In the genomic region with DNA sequence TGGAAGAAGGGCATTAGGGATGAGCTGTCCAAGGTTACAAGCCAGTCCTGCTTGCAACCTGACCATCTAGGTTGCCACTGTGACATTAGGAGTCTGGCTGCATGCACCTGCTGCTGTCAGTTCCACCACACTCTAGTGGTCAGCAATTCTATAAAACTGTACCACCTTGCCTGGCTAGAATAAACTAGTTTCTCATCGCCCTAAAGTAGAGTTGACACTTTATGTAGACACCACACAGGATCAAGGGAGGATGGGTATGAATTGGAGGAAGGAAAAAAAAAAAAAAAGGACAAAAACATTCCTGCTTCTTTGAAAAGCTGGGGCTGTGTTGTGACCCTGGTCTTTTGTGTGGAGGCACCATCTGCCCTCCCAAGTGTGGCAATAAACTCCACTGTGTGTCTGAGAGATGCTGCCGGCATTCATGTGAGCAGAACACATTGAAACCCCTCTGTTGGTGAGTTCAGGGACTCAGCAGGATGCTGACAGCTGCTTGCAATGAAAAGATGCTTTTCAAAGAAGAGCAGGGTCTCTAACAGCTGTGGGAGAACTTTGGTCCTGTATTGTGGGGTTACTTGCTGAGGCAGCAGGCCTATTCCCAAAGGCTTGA, we compare ENCODE assay signal across 13 mouse cellular contexts. TPM values are rescaled to one million over a fixed set of nuclear protein-coding genes. Genes with fewer than 3 reads are reported as not detected.
A peak's percentile ranks its signal among the peaks of the same experiment; 100 is the strongest.
DNase-seq lines count a peak whose midpoint lies in the region; ATAC-seq and TF ChIP-seq lines count a peak whose summit lies in the region.
"Had no signal": no experiment of that assay in that cellular context is flagged by ENCODE, and none has a peak within 500 bp of the region (broad histone marks: within the 10 kb centered on the region; RNA-seq: fewer than 3 reads in every experiment).

No protein-coding gene starts in this region.

- DNase-seq in forebrain, embryonic 10.5 days (ENCODE audit: extremely low spot score, low spot score) = peak; percentile 45
- DNase-seq in embryo, embryonic 10 days (ENCODE audit: low spot score) = peak; percentile 80
- DNase-seq in heart, embryonic 10.5 days (ENCODE audit: low spot score) = no peak
- DNase-seq in spleen, adult 18-20 months = no peak
- DNase-seq in cerebellum, postnatal 14 days = no peak
- DNase-seq: left cerebral cortex, postnatal 4 days; lung, postnatal 10 days; right cerebral cortex, postnatal 4 days had no signal

- no peak overlapping the region for H3K4me3 ChIP-seq in forebrain, embryonic 10.5 days
- H3K4me3 ChIP-seq in forebrain, embryonic 15.5 days = no peak overlapping the region
- no peak overlapping the region for H3K4me3 ChIP-seq in liver, embryonic 12.5 days
- H3K4me3 ChIP-seq in myocyte = no peak overlapping the region
- H3K4me3 ChIP-seq in heart, embryonic 10.5 days = no peak overlapping the region
- H3K4me3 ChIP-seq: embryonic facial prominence, embryonic 12.5 days had no signal

- H3K9me3 ChIP-seq in forebrain, embryonic 10.5 days = no peaks in the 10 kb centered on the region
- H3K9me3 ChIP-seq in forebrain, embryonic 15.5 days = no peaks in the 10 kb centered on the region
- no peaks in the 10 kb centered on the region for H3K9me3 ChIP-seq in liver, embryonic 12.5 days (replicated peaks)
- H3K9me3 ChIP-seq in heart, embryonic 10.5 days = no peaks in the 10 kb centered on the region
- H3K9me3 ChIP-seq: embryonic facial prominence, embryonic 12.5 days had no signal

- 0 out of 2 replicates have a peak, but pooled peaks cover 3% of the 10 kb centered on the region for H3K27me3 ChIP-seq in forebrain, embryonic 10.5 days (ENCODE audit: poor library complexity, severe bottlenecking)
- no peaks in the 10 kb centered on the region for H3K27me3 ChIP-seq in forebrain, embryonic 15.5 days
- H3K27me3 ChIP-seq in liver, embryonic 12.5 days (replicated peaks) = 0 out of 2 replicates have a peak, but pooled peaks cover 7% of the 10 kb centered on the region
- no peaks in the 10 kb centered on the region for H3K27me3 ChIP-seq in myocyte (ENCODE audit: control insufficient read depth, insufficient read depth, insufficient read length)
- H3K27me3 ChIP-seq in heart, embryonic 10.5 days (ENCODE audit: insufficient read depth, poor library complexity, severe bottlenecking) = no peaks in the 10 kb centered on the region
- H3K27me3 ChIP-seq: embryonic facial prominence, embryonic 12.5 days had no signal

- no peak overlapping the region for H3K4me2 ChIP-seq in forebrain, embryonic 15.5 days (replicated peaks)
- H3K4me2 ChIP-seq in liver, embryonic 12.5 days = peak overlapping the region; percentile 6; the same call in 1 of the 2 replicates
- no peak overlapping the region for H3K4me2 ChIP-seq in myocyte (ENCODE audit: low read depth)
- H3K4me2 ChIP-seq: embryonic facial prominence, embryonic 12.5 days had no signal

- no peaks in the 10 kb centered on the region for H3K36me3 ChIP-seq in forebrain, embryonic 10.5 days (replicated peaks)
- no peaks in the 10 kb centered on the region for H3K36me3 ChIP-seq in forebrain, embryonic 15.5 days
- H3K36me3 ChIP-seq in liver, embryonic 12.5 days = no peaks in the 10 kb centered on the region
- no peaks in the 10 kb centered on the region for H3K36me3 ChIP-seq in myocyte (ENCODE audit: control insufficient read depth, insufficient read depth)
- H3K36me3 ChIP-seq in heart, embryonic 10.5 days = no peaks in the 10 kb centered on the region
- H3K36me3 ChIP-seq: embryonic facial prominence, embryonic 12.5 days had no signal

- peak overlapping the region; percentile 72 for H3K27ac ChIP-seq in forebrain, embryonic 10.5 days
- no peak overlapping the region for H3K27ac ChIP-seq in forebrain, embryonic 15.5 days (replicated peaks)
- peak overlapping the region; percentile 72 for H3K27ac ChIP-seq in liver, embryonic 12.5 days
- H3K27ac ChIP-seq in heart, embryonic 10.5 days = no peak overlapping the region
- H3K27ac ChIP-seq: embryonic facial prominence, embryonic 12.5 days; stomach, postnatal 0 days had no signal

- WGBS in forebrain, embryonic 10.5 days = 42% methylated on average over 2 of the region's 2 CpGs
- 22% methylated on average over 2 of the region's 2 CpGs for WGBS in forebrain, embryonic 15.5 days
- WGBS in liver, embryonic 12.5 days (ENCODE audit: insufficient replicate concordance) = 71% methylated on average over 2 of the region's 2 CpGs
- WGBS in heart, embryonic 10.5 days = 74% methylated on average over 2 of the region's 2 CpGs

- H3ac ChIP-seq in myocyte (ENCODE audit: control insufficient read depth, insufficient read length) = no peak overlapping the region

- H3K4me1 ChIP-seq in forebrain, embryonic 10.5 days = peaks cover 15% of the 10 kb centered on the region
- no peaks in the 10 kb centered on the region for H3K4me1 ChIP-seq in forebrain, embryonic 15.5 days
- H3K4me1 ChIP-seq in liver, embryonic 12.5 days = peaks cover 51% of the 10 kb centered on the region
- H3K4me1 ChIP-seq in heart, embryonic 10.5 days = no peaks in the 10 kb centered on the region
- H3K4me1 ChIP-seq: embryonic facial prominence, embryonic 12.5 days had no signal

- no peak for TF ChIP-seq POLR2A in myocyte (IDR thresholded peaks at IDR 0.05; ENCODE audit: insufficient read length, low read depth)

- no peak for ATAC-seq in forebrain, embryonic 15.5 days (replicated peaks)
- no peak for ATAC-seq in liver, embryonic 12.5 days

- no peaks in the 10 kb centered on the region for H3K79me2 ChIP-seq in myocyte (ENCODE audit: control insufficient read depth, insufficient read depth)

- H3K9ac ChIP-seq in forebrain, embryonic 15.5 days (replicated peaks) = no peak overlapping the region
- 0 out of 2 replicates have a peak overlapping the region, but pooled peaks have one; percentile 28 for H3K9ac ChIP-seq in liver, embryonic 12.5 days
- H3K9ac ChIP-seq: embryonic facial prominence, embryonic 12.5 days had no signal

TF ChIP-seq in myocyte, 11 proteins besides CTCF, POLR2A, EP300 and RAD21:
- no peak for TF ChIP-seq CEBPB (IDR thresholded peaks at IDR 0.05; ENCODE audit: insufficient read depth, poor library complexity, severe bottlenecking)
- TF ChIP-seq MYOD1 (IDR thresholded peaks at IDR 0.05; ENCODE audit: control insufficient read depth in 1 of 3, insufficient read length in 2 of 3, low read depth in 2 of 3) = peak in 2 of 3 experiments; percentile 89 to 93
- no peak for TF ChIP-seq MAX (IDR thresholded peaks at IDR 0.05; ENCODE audit: low read depth)
- TF ChIP-seq REST (IDR thresholded peaks at IDR 0.05; ENCODE audit: insufficient read depth, insufficient read length) = peak; percentile 40

RNA-seq across cellular contexts. Expression of a gene that starts 14.7 kb away (rescaled TPM):
- polyA plus RNA-seq in forebrain, embryonic 10.5 days (2016; fragmentation: Nextera tagmentation; extraction: Ambion mirVana) = 62.1 and 65.2 TPM in 2 replicates
- 220 and 247 TPM in 2 replicates for polyA plus RNA-seq in forebrain, embryonic 15.5 days (2015; fragmentation: Nextera tagmentation; extraction: Ambion mirVana)
- 160 and 163 TPM in 2 replicates for polyA plus RNA-seq in liver, embryonic 12.5 days (2016; fragmentation: Nextera tagmentation; extraction: Ambion mirVana)
- polyA plus RNA-seq in myocyte (2012; fragmentation: generic; extraction: Trizol) = 34.7 TPM
- 33.0 and 34.2 TPM in 2 replicates for polyA plus RNA-seq in heart, embryonic 10.5 days (2016; fragmentation: Nextera tagmentation; extraction: Ambion mirVana)

RNA-seq across cellular contexts. Expression of a gene that starts 54.0 kb away (rescaled TPM):
- 0.48 and 0.67 TPM in 2 replicates for polyA plus RNA-seq in forebrain, embryonic 10.5 days (2016; fragmentation: Nextera tagmentation; extraction: Ambion mirVana)
- 0.15 and 0.20 TPM in 2 replicates for polyA plus RNA-seq in forebrain, embryonic 15.5 days (2015; fragmentation: Nextera tagmentation; extraction: Ambion mirVana)
- polyA plus RNA-seq in liver, embryonic 12.5 days (2016; fragmentation: Nextera tagmentation; extraction: Ambion mirVana) = 0.11 and 0.27 TPM in 2 replicates
- not detected for polyA plus RNA-seq in myocyte (2012; fragmentation: generic; extraction: Trizol)
- 0.53 and 0.54 TPM in 2 replicates for polyA plus RNA-seq in heart, embryonic 10.5 days (2016; fragmentation: Nextera tagmentation; extraction: Ambion mirVana)

RNA-seq across cellular contexts. Expression of a gene that starts 57.5 kb away (rescaled TPM):
- 38.8 and 41.0 TPM in 2 replicates for polyA plus RNA-seq in forebrain, embryonic 10.5 days (2016; fragmentation: Nextera tagmentation; extraction: Ambion mirVana)
- polyA plus RNA-seq in forebrain, embryonic 15.5 days (2015; fragmentation: Nextera tagmentation; extraction: Ambion mirVana) = 60.4 and 69.5 TPM in 2 replicates
- polyA plus RNA-seq in liver, embryonic 12.5 days (2016; fragmentation: Nextera tagmentation; extraction: Ambion mirVana) = 8.0 and 10.3 TPM in 2 replicates
- polyA plus RNA-seq in myocyte (2012; fragmentation: generic; extraction: Trizol) = 18.3 TPM
- polyA plus RNA-seq in heart, embryonic 10.5 days (2016; fragmentation: Nextera tagmentation; extraction: Ambion mirVana) = 39.9 and 41.7 TPM in 2 replicates

Comparison
In these comparisons a context has a peak if more than half of its experiments do, and no peak if none do; other contexts are left out.
1. H3K27ac ChIP-seq: peak in forebrain, embryonic 10.5 days (single experiment) and liver, embryonic 12.5 days (single experiment); none in forebrain, embryonic 15.5 days (single experiment) and heart, embryonic 10.5 days (single experiment).
2. DNase-seq: peak in forebrain, embryonic 10.5 days (single experiment) and embryo, embryonic 10 days (single experiment); none in heart, embryonic 10.5 days (single experiment), spleen, adult 18-20 months (0 of 2) and cerebellum, postnatal 14 days (0 of 2).